Mouse (Mus musculus): ENCODE measurements around the gene Plcb2. TPM values are rescaled to one million over a fixed set of nuclear protein-coding genes. Genes with fewer than 3 reads are reported as not detected.

Gene Plcb2
- polyA plus RNA-seq, 1 experiment from 2014 or later = 0.46 TPM

DNA sequence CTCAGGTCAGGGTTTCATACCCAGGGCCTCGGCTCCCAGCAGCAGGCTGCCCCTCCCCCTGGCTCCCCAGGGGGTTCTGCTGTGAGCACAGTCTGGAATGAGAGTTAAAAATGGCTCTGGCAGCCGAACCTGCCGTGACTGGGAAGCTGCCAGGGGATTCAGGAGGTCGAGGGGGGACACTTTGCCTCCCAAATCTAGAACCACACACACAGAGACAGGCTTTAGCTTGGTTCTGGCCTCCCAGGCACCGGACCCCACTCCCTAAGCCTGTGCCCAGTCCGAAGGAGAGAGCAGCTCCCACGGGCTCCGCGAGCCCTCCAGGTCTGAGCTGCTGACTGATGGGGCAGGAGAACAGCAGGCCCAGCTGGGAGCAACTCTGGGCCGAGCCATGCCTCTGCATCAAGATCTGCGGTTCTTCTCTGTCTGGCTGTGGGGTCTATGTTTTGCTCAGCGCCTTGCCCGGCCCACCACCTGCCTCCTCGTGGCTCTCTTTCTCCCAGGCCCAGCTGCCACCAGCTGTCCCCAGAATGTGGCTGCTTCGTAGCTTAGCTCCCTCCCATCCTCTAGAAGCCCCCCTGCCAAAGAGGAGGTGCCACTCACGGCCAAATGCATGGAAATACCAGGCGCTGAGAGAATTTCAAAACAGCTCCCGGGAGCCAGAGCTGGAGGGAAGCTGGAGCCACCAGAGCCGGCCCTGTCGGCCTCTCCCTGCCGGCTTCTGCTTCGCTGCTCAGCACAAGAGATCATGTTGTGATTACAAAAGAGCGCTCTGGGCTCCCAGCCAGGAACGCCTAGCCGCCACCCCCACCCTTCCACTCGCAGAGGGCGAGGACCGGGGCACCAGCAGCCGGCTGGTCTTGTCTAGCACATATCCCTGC lies 33.9 kb upstream of the Plcb2 start, which contains the start of gene Ccdc9b:
TSS of gene Ccdc9b (minus strand) at position 756 of the 878 bp plus-strand sequence.
- no peaks in the 10 kb centered on the region for H3K36me3 ChIP-seq (replicated peaks)
- DNase-seq (ENCODE audit: extremely low spot score, low spot score) = peak; percentile 59
- H3K9me3 ChIP-seq = no peaks in the 10 kb centered on the region
- WGBS = 5% methylated on average over 29 of the region's 29 CpGs
- peak within 1 kb of the TSS; percentile 86 for H3K27ac ChIP-seq
- H3K27me3 ChIP-seq (ENCODE audit: poor library complexity, severe bottlenecking) = peaks cover 73% of the 10 kb centered on the region
- H3K4me3 ChIP-seq = peak within 1 kb of the TSS; percentile 43
- H3K4me1 ChIP-seq = peaks cover 45% of the 10 kb centered on the region

DNA sequence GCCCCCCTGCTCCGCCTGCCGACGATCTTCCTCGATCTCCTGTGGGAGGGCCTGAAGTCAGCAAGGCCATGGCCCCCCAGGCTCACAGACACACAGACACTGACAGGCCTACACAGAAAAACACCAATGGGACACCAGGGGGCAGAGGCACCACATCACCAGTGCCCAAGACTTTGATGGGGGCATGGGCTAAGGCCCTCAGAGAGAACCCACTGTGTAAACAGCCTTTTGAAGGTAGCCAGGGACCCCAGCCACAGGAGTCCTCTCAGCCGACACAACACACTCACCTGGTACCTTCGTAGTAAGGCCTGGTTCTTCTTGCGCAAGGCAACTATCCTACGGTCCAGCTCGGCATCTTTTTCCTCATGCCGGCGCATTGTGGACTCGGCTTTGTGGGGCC lies 33.1 kb upstream of the Plcb2 start:
- peaks cover 47% of the 10 kb centered on the region for H3K4me1 ChIP-seq
- H3K4me3 ChIP-seq = peak overlapping the region; percentile 43; the same call in 1 of the 2 replicates
- H3K9me3 ChIP-seq = no peaks in the 10 kb centered on the region
- H3K27ac ChIP-seq = peak overlapping the region; percentile 86
- no peak for DNase-seq (ENCODE audit: extremely low spot score, low spot score)
- H3K27me3 ChIP-seq (ENCODE audit: poor library complexity, severe bottlenecking) = peaks cover 81% of the 10 kb centered on the region
- H3K36me3 ChIP-seq (replicated peaks) = no peaks in the 10 kb centered on the region
- 84% methylated on average over 12 of the region's 12 CpGs for WGBS

DNA sequence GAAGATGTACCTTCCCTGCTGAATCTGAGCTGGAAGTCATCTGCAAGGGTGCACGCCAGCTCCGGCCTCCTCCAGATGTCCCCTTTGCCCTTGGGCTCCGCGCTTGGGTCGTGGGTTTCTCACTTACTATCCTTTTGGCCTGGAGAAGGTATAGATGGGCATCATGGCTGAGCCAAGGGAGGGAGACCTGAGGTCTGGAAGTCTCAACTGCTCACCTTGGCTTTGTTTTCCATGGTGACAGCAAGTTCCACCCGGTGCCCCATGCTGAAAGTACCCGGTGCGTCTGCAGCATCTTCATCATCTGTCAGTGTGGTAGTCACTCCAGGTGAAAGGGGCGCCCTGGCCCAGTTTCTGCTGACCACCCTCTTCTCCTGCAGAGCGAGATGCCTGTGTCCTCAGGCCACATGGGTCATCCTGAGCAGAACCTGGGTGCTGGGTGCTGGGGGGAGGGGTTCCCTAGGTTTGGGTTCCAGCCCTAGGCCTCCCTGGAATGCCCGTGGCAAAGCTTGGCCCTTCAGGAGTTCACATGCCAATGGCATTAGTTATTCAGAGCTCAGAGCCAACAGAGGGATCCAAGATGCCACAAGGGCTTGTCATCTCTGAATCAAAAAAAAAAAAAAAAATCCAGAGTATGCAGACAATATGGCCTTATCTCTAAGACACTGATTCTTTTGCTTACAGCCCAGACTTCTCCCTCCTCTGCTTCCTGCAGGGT lies 32.2 kb upstream of the Plcb2 start:
- peaks cover 90% of the 10 kb centered on the region for H3K27me3 ChIP-seq (ENCODE audit: poor library complexity, severe bottlenecking)
- DNase-seq (ENCODE audit: extremely low spot score, low spot score) = no peak
- 84% methylated on average over 11 of the region's 11 CpGs for WGBS
- H3K9me3 ChIP-seq = no peaks in the 10 kb centered on the region
- H3K27ac ChIP-seq = no peak overlapping the region
- H3K36me3 ChIP-seq (replicated peaks) = no peaks in the 10 kb centered on the region
- no peak overlapping the region for H3K4me3 ChIP-seq
- peaks cover 47% of the 10 kb centered on the region for H3K4me1 ChIP-seq

DNA sequence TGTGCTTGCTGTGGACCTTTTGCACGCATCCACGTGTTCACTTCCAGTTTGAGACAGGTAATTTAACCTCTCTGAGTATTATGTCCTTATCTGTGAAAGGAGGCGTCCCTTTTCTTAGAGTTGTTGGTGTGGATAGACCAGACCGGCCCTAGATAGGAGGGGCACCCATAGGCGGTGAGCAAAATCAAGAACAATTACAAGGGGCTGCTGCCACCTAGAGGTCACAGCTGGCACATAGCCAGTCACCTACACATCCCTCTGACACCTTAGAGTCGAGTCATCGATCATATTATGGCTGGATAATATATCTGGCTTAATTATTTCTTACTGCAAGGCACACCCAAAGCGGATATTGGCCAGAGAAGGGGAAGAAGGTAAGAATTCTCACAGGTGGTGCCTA lies 31.6 kb upstream of the Plcb2 start:
- no peak overlapping the region for H3K27ac ChIP-seq
- no peaks in the 10 kb centered on the region for H3K9me3 ChIP-seq
- peaks cover 91% of the 10 kb centered on the region for H3K27me3 ChIP-seq (ENCODE audit: poor library complexity, severe bottlenecking)
- WGBS = 9% methylated on average over 8 of the region's 8 CpGs
- DNase-seq (ENCODE audit: extremely low spot score, low spot score) = peak; percentile 60
- H3K36me3 ChIP-seq (replicated peaks) = no peaks in the 10 kb centered on the region
- no peak overlapping the region for H3K4me3 ChIP-seq
- H3K4me1 ChIP-seq = peaks cover 47% of the 10 kb centered on the region

- Histone ChIP-seq H3K27ac (no peak overlapping the region), H3K4me1 (peaks cover 23% of the 10 kb centered on the region), H3K9me3 (no peaks in the 10 kb centered on the region), H3K36me3 (replicated peaks) (no peaks in the 10 kb centered on the region), H3K27me3 (ENCODE audit: poor library complexity, severe bottlenecking) (peaks cover 80% of the 10 kb centered on the region), H3K4me3 (no peak overlapping the region)
- 88% methylated on average over 4 of the region's 4 CpGs for WGBS
- DNase-seq (ENCODE audit: extremely low spot score, low spot score) = no peak
Observed at GRCm38 (mm10) chr2:118756103-118756502, 27.9 kb upstream of the Plcb2 start.

GRCm38 (mm10) chr2:118755407-118755806 lies 27.2 kb upstream of the Plcb2 start:
- H3K27ac ChIP-seq = no peak overlapping the region
- H3K4me3 ChIP-seq = no peak overlapping the region
- H3K9me3 ChIP-seq = no peaks in the 10 kb centered on the region
- H3K36me3 ChIP-seq (replicated peaks) = peaks cover 1% of the 10 kb centered on the region; the same call in 1 of the 2 replicates
- no peak for DNase-seq (ENCODE audit: extremely low spot score, low spot score)
- H3K4me1 ChIP-seq = peaks cover 22% of the 10 kb centered on the region
- peaks cover 79% of the 10 kb centered on the region for H3K27me3 ChIP-seq (ENCODE audit: poor library complexity, severe bottlenecking)
- WGBS = 86% methylated on average over 6 of the region's 6 CpGs

- peaks cover 79% of the 10 kb centered on the region for H3K27me3 ChIP-seq (ENCODE audit: poor library complexity, severe bottlenecking)
- no peak overlapping the region for H3K27ac ChIP-seq
- peaks cover 29% of the 10 kb centered on the region for H3K4me1 ChIP-seq
- H3K4me3 ChIP-seq = no peak overlapping the region
- 89% methylated on average over 5 of the region's 5 CpGs for WGBS
- peaks cover 9% of the 10 kb centered on the region for H3K36me3 ChIP-seq (replicated peaks)
- no peak for DNase-seq (ENCODE audit: extremely low spot score, low spot score)
- no peaks in the 10 kb centered on the region for H3K9me3 ChIP-seq
Observed at GRCm38 (mm10) chr2:118754143-118754542, 25.9 kb upstream of the Plcb2 start.

GRCm38 (mm10) chr2:118752792-118753108 lies 24.5 kb upstream of the Plcb2 start:
- Histone ChIP-seq H3K27me3 (ENCODE audit: poor library complexity, severe bottlenecking) (peaks cover 79% of the 10 kb centered on the region), H3K4me1 (peaks cover 43% of the 10 kb centered on the region), H3K27ac (no peak overlapping the region), H3K4me3 (no peak overlapping the region), H3K36me3 (replicated peaks) (peaks cover 14% of the 10 kb centered on the region), H3K9me3 (no peaks in the 10 kb centered on the region)
- 82% methylated on average over 4 of the region's 4 CpGs for WGBS
- DNase-seq (ENCODE audit: extremely low spot score, low spot score) = no peak

DNA sequence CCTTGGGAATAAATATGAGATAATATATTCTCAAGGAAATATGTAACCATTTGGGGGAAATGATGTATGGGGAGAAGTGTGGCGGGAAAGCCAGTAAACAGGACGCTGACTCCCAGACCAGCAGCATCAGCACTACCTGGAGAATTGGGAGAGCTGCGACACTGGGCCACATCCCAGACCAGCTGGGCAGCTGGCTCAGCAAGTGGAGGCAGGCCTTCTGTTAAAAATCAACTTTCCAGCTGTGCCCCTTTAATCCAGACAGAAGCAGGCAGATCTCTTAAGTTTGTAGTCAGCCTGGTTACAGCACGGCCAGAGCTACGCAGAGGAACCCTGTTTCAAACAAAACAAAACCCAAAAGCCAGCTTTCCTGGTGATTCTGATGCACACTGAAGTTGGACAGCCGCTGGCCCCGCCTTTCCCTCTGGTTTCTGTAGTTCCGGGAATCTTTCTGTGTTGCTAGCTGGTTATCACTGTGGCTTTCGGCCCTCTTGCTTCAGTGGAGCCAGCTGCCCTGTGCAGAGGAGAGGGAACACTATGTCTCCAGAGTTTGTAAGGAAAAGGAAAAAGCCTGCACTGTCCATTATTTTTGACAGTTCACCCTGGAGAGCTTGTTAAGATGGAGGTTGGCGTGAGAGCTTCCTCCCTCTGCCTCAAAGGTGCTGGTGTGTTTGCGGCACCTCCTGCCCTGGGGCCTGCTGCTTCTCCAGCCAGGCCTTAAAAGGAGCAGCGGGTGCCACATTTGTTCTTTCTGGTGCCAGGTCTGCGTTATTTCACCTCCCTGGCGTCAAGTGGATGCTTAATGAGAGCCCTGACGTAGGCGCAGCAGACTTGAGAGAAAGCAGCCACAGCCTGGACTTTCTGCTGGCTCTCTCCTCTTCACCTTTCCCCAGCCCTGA lies 23.9 kb upstream of the Plcb2 start:
- no peak for DNase-seq (ENCODE audit: extremely low spot score, low spot score)
- Histone ChIP-seq H3K27me3 (ENCODE audit: poor library complexity, severe bottlenecking) (peaks cover 79% of the 10 kb centered on the region), H3K27ac (no peak overlapping the region), H3K9me3 (no peaks in the 10 kb centered on the region), H3K4me3 (no peak overlapping the region), H3K36me3 (replicated peaks) (peaks cover 14% of the 10 kb centered on the region), H3K4me1 (peaks cover 45% of the 10 kb centered on the region)
- 74% methylated on average over 16 of the region's 16 CpGs for WGBS

DNA sequence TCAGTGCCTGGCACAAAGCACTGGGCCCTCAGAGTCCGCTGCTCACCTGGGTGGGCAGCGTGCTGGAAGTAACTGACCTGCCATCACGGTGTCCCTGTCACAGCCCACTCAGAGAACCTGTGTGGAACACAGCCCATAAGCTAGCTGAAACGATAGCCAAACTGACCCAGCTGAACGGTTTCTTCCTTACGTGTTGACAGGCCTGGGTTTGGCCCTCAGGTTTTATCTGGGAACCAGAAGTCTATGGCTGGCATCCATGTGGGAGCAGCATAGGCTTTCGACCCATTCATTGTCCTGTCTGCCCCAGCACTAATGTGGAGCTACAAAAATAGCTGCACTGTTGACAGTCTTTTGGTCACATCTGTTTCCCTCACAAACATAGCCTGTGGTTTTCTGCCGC lies 22.2 kb upstream of the Plcb2 start:
- DNase-seq (ENCODE audit: extremely low spot score, low spot score) = no peak
- WGBS = 88% methylated on average over 8 of the region's 8 CpGs
- H3K36me3 ChIP-seq (replicated peaks) = peaks cover 14% of the 10 kb centered on the region
- no peaks in the 10 kb centered on the region for H3K9me3 ChIP-seq
- H3K4me3 ChIP-seq = no peak overlapping the region
- peaks cover 64% of the 10 kb centered on the region for H3K27me3 ChIP-seq (ENCODE audit: poor library complexity, severe bottlenecking)
- H3K27ac ChIP-seq = no peak overlapping the region
- peaks cover 56% of the 10 kb centered on the region for H3K4me1 ChIP-seq

- H3K36me3 ChIP-seq (replicated peaks) = peaks cover 14% of the 10 kb centered on the region
- WGBS = 22% methylated on average over 10 of the region's 10 CpGs
- H3K4me3 ChIP-seq = peak overlapping the region; percentile 18
- H3K9me3 ChIP-seq = no peaks in the 10 kb centered on the region
- H3K27ac ChIP-seq = no peak overlapping the region
- peaks cover 66% of the 10 kb centered on the region for H3K4me1 ChIP-seq
- DNase-seq (ENCODE audit: extremely low spot score, low spot score) = peak; percentile 35
- H3K27me3 ChIP-seq (ENCODE audit: poor library complexity, severe bottlenecking) = peaks cover 69% of the 10 kb centered on the region
Observed at GRCm38 (mm10) chr2:118749341-118749884, 21.2 kb upstream of the Plcb2 start.

GRCm38 (mm10) chr2:118747301-118747960 lies 19.2 kb upstream of the Plcb2 start:
- H3K4me1 ChIP-seq = peaks cover 66% of the 10 kb centered on the region
- H3K9me3 ChIP-seq = no peaks in the 10 kb centered on the region
- H3K36me3 ChIP-seq (replicated peaks) = peaks cover 14% of the 10 kb centered on the region
- H3K27ac ChIP-seq = no peak overlapping the region
- no peak for DNase-seq (ENCODE audit: extremely low spot score, low spot score)
- WGBS = 46% methylated on average over 10 of the region's 10 CpGs
- H3K27me3 ChIP-seq (ENCODE audit: poor library complexity, severe bottlenecking) = peaks cover 82% of the 10 kb centered on the region
- H3K4me3 ChIP-seq = peak overlapping the region; percentile 95
